Mouse (Mus musculus) liver, postnatal 0 days (tissue): ENCODE measurements around the gene Anxa9. TPM values are rescaled to one million over a fixed set of nuclear protein-coding genes. Genes with fewer than 3 reads are reported as not detected.
A peak's percentile ranks its signal among the peaks of the same experiment; 100 is the strongest.

ENCODE experiments used
- ATAC-seq: fragments of 200-750 bp; cut with Nextera tagmentation; 2 replicates; pipeline ENCODE4 v1.8.0; 2017; ENCODE audit warnings: mild to moderate bottlenecking, moderate library complexity
- DNase-seq: peaks from one replicate; pipeline ENCODE4 v3.0.0-alpha.2; 2016
- H3K27ac ChIP-seq: fragments of 300-500 bp; sonication (generic); 2 replicates; pipeline ENCODE4 v1.5.1; 2014; ENCODE audit warnings: antibody characterized with exemption, moderate library complexity, mild to moderate bottlenecking, low read depth
- H3K27me3 ChIP-seq: fragments of 300-500 bp; sonication (generic); 2 replicates; pipeline ENCODE4 v1.6.1; 2014; ENCODE audit warnings: low read length, control low read depth, mixed read lengths; ENCODE audit not compliant: insufficient read depth
- H3K36me3 ChIP-seq: fragments of 300-500 bp; sonication (generic); replicated peaks from 2 replicates; pipeline ENCODE4 v1.6.1; 2014; ENCODE audit warnings: mild to moderate bottlenecking, control low read depth, low read length, moderate library complexity, mixed read lengths; ENCODE audit not compliant: insufficient read depth
- H3K4me1 ChIP-seq: fragments of 300-500 bp; sonication (generic); 2 replicates; pipeline ENCODE4 v1.6.1; 2014; ENCODE audit warnings: antibody characterized with exemption, mild to moderate bottlenecking, control low read depth; ENCODE audit not compliant: insufficient read depth
- H3K4me2 ChIP-seq: fragments of 300-500 bp; sonication (generic); 2 replicates; pipeline ENCODE4 v1.6.1; 2014; ENCODE audit warnings: low read depth, mild to moderate bottlenecking, low read length, moderate library complexity, mixed read lengths
- H3K4me3 ChIP-seq: fragments of 300-500 bp; sonication (generic); 2 replicates; pipeline ENCODE4 v1.5.1; 2014; ENCODE audit warnings: low read depth, low read length
- H3K9ac ChIP-seq: fragments of 300-500 bp; sonication (generic); replicated peaks from 2 replicates; pipeline ENCODE4 v1.6.1; 2014; ENCODE audit warnings: mild to moderate bottlenecking, moderate library complexity
- H3K9me3 ChIP-seq: fragments of 300-500 bp; sonication (generic); 2 replicates; pipeline ENCODE4 v1.6.1; 2016; ENCODE audit warnings: mild to moderate bottlenecking, control low read depth, low read length, mixed read lengths
- CTCF ChIP-seq: sonication (generic); IDR thresholded peaks from 2 replicates; pipeline ENCODE4 v1.5.1; 2016; ENCODE audit warnings: antibody characterized with exemption, low read depth
- EP300 ChIP-seq: IDR thresholded peaks from 2 replicates; pipeline ENCODE4 v1.6.1; 2016; ENCODE audit warnings: antibody characterized with exemption, low read depth, mild to moderate bottlenecking
- WGBS: fragments of 180-500 bp; shearing (Covaris S2); extraction: QIAGEN DNeasy Blood & Tissue Kit; methylation state at CpG from one replicate; pipeline ENCODE4 v1.1.7; 2014; ENCODE audit not compliant: insufficient replicate concordance; 5-methylcytosine and 5-hydroxymethylcytosine counted together
- polyA plus RNA-seq: library from polyadenylated mRNA; unstranded; fragments of >200 nt; fragmentation: Nextera tagmentation; extraction: Ambion mirVana; gene quantifications from 2 replicates; pipeline ENCODE4 v1.2.1, GENCODE M21; 2015

Gene Anxa9
- polyA plus RNA-seq, 1 experiment from 2014 or later: 1.2 TPM

GRCm38 (mm10) chr3:95263089-95263739 lies 43.8 kb downstream of the Anxa9 start:
- Histone ChIP-seq H3K4me2 (no peak overlapping the region), H3K36me3 (peaks cover 22% of the 10 kb centered on the region), H3K4me3 (no peak overlapping the region), H3K27me3 (no peaks in the 10 kb centered on the region), H3K9me3 (no peaks in the 10 kb centered on the region), H3K4me1 (0 out of 2 replicates have a peak, but pooled peaks cover 6% of the 10 kb centered on the region), H3K9ac (no peak overlapping the region), H3K27ac (peak overlapping the region; percentile 58)
- DNase-seq: peak; percentile 88
- WGBS: 32% methylated on average over 11 of the region's 11 CpGs
- TF ChIP-seq EP300 (peak; percentile 35; the same call in 1 of the 2 replicates), CTCF (peak; percentile 92)
- peak; percentile 72 for ATAC-seq

GRCm38 (mm10) chr3:95261975-95262374 lies 45.0 kb downstream of the Anxa9 start:
- peaks cover 29% of the 10 kb centered on the region for H3K36me3 ChIP-seq
- ATAC-seq: no peak
- TF ChIP-seq CTCF (no peak), EP300 (no peak)
- no peak overlapping the region for H3K4me3 ChIP-seq
- no peaks in the 10 kb centered on the region for H3K27me3 ChIP-seq
- no peak overlapping the region for H3K27ac ChIP-seq
- H3K4me1 ChIP-seq: 0 out of 2 replicates have a peak, but pooled peaks cover under 1% of the 10 kb centered on the region
- DNase-seq: no peak
- WGBS: 89% methylated on average over 4 of the region's 4 CpGs
- no peak overlapping the region for H3K9ac ChIP-seq
- H3K9me3 ChIP-seq: no peaks in the 10 kb centered on the region
- no peak overlapping the region for H3K4me2 ChIP-seq

DNA sequence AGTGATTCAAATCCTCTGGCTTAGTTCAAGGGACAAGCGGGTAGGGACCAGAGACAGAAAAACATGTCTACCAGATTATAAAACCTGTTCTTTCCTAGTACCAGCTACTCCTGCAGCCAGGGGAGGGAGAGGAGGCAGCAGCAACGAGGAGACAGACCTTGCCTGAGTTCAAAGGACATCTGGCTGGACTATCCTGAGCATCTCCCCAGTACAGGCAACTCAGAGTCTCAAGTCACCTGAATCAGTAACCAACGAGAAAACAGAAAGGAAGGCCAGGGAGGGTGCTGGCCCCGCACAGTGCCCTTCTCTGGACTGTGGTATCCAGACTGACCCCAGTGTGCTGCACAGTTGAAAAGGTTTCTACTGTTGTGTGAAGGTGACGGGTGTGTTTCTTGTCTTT lies 50.0 kb downstream of the Anxa9 start:
- no peak for TF ChIP-seq CTCF
- no peak for TF ChIP-seq EP300
- Histone ChIP-seq H3K4me3 (no peak overlapping the region), H3K27me3 (no peaks in the 10 kb centered on the region), H3K9me3 (no peaks in the 10 kb centered on the region), H3K9ac (no peak overlapping the region), H3K4me2 (no peak overlapping the region), H3K27ac (no peak overlapping the region), H3K36me3 (peaks cover 40% of the 10 kb centered on the region), H3K4me1 (no peaks in the 10 kb centered on the region)
- ATAC-seq (no peak), DNase-seq (no peak)
- WGBS: 68% methylated on average over 5 of the region's 5 CpGs

GRCm38 (mm10) chr3:95250783-95251424 lies 56.1 kb downstream of the Anxa9 start, which contains the start of gene Bnipl:
Gene Bnipl, minus strand, starts transcription at chr3:95251193.
- ATAC-seq: no peak

DNA sequence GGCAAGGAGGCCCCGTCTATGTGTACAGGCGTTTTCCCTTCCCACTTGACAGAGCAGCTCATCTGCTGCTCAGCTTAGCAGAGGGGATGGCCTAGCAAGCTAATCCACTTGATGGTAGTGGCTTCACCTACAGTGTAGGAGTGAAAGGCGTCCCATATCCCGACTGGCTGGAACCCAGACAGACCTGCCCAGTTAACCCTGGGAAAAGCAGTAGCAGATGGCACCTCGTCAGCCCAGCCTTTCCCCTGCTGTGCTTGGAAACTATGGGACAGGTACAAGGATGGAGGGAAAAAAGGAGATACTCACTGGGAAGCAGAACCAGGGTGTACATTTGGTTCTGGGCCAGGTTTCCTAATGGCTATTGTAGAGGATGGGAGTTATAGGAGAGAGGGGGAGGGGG lies 56.6 kb downstream of the Anxa9 start:
- Histone ChIP-seq H3K27ac (no peak overlapping the region), H3K4me2 (no peak overlapping the region), H3K9ac (no peak overlapping the region), H3K4me1 (peaks cover 5% of the 10 kb centered on the region), H3K4me3 (no peak overlapping the region), H3K27me3 (no peaks in the 10 kb centered on the region), H3K9me3 (no peaks in the 10 kb centered on the region), H3K36me3 (peaks cover 7% of the 10 kb centered on the region; the same call in 1 of the 2 replicates)
- 74% methylated on average over 5 of the region's 5 CpGs for WGBS
- DNase-seq (no peak), ATAC-seq (no peak)
- TF ChIP-seq EP300 (no peak), CTCF (no peak)

More at GRCm38 (mm10) chr3:95250783-95251424, 56.1 kb downstream of the Anxa9 start, which contains the start of gene Bnipl:
- no peaks in the 10 kb centered on the region for H3K27me3 ChIP-seq
- H3K4me3 ChIP-seq: no peak within 1 kb of the TSS
- H3K9me3 ChIP-seq: no peaks in the 10 kb centered on the region
- H3K4me2 ChIP-seq: no peak within 1 kb of the TSS
- no peak within 1 kb of the TSS for H3K27ac ChIP-seq
- peaks cover 5% of the 10 kb centered on the region for H3K4me1 ChIP-seq
- 49% methylated on average over 7 of the region's 7 CpGs for WGBS
- H3K36me3 ChIP-seq: peaks cover 9% of the 10 kb centered on the region
- no peak for DNase-seq
- TF ChIP-seq CTCF (no peak), EP300 (no peak)
- no peak within 1 kb of the TSS for H3K9ac ChIP-seq

DNA sequence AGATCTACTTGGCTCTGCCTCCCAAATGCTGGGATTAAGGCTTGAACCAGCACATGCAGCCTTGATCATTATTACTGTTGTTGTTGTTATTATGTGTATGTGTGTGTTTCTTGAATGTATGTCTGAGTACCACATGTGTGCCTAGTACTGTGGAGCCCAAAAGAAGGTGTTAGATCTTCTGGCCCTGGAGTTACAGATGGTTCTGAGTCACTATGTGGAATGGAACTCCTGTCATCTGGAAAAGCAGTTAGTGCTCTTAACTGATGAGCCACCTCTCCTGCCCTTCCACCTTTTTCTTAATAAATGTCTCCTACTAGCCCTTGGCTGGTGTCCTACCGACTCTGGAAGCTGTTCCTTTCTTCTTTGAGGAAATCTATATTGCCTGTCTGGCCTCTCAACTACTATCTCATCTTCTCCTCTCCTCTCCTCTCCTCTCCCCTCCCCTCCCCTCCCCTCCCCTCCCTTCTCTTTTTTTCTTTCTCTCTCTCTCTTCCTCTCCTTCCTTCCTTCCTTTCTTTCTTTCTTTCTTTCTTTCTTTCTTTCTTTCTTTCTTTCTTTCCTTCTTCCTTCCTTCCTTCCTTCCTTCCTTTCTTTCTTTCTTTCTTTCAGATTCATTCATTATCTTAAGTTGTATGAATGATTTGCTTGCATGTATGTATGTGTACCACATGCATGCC lies 59.2 kb downstream of the Anxa9 start:
- DNase-seq (no peak), ATAC-seq (no peak)
- no peak overlapping the region for H3K4me3 ChIP-seq
- H3K9me3 ChIP-seq: no peaks in the 10 kb centered on the region
- no peak overlapping the region for H3K9ac ChIP-seq
- 61% methylated on average over 1 of the region's 1 CpGs for WGBS
- no peak overlapping the region for H3K4me2 ChIP-seq
- H3K36me3 ChIP-seq: no peaks in the 10 kb centered on the region
- TF ChIP-seq EP300 (no peak), CTCF (no peak)
- H3K27ac ChIP-seq: no peak overlapping the region
- peaks cover 5% of the 10 kb centered on the region for H3K4me1 ChIP-seq
- H3K27me3 ChIP-seq: no peaks in the 10 kb centered on the region
